Mouse (Mus musculus) C2C12 (cell line): ENCODE results near the gene Tanc1.
A peak's percentile ranks its signal among the peaks of the same experiment; 100 is the strongest.

Experiments
- CEBPB ChIP-seq: IDR thresholded peaks from one replicate; pipeline ENCODE4 v1.6.1; 2011; ENCODE audit warnings: low read depth, mild to moderate bottlenecking, control low read depth, moderate library complexity
- CTCF ChIP-seq: IDR thresholded peaks from one replicate; pipeline ENCODE4 v1.5.1; 2011; ENCODE audit not compliant: control insufficient read depth, insufficient read depth, insufficient read length
- FOSL1 ChIP-seq: IDR thresholded peaks from one replicate; pipeline ENCODE4 v1.8.0; 2011; ENCODE audit warnings: mild to moderate bottlenecking, low read length; ENCODE audit not compliant: poor library complexity, insufficient read depth, severe bottlenecking
- MAX ChIP-seq: IDR thresholded peaks from one replicate; pipeline ENCODE4 v1.6.1; 2011; ENCODE audit warnings: mild to moderate bottlenecking, control low read depth
- MYOD1 ChIP-seq: IDR thresholded peaks from one replicate; pipeline ENCODE4 v1.6.1; 2011; ENCODE audit warnings: low read depth; ENCODE audit not compliant: control insufficient read depth, insufficient read length
- MYOG ChIP-seq: IDR thresholded peaks from one replicate; pipeline ENCODE4 v1.6.1; 2011; ENCODE audit not compliant: control insufficient read depth, insufficient read length; ENCODE audit errors: extremely low read depth
- USF1 ChIP-seq: IDR thresholded peaks from one replicate; pipeline ENCODE4 v1.6.1; 2011; ENCODE audit warnings: low read depth, mild to moderate bottlenecking, control low read depth, moderate library complexity

- no peak for TF ChIP-seq CEBPB
- TF ChIP-seq CTCF = no peak
- no peak for TF ChIP-seq USF1
- peak; percentile 47 for TF ChIP-seq MYOD1
- no peak for TF ChIP-seq FOSL1
- TF ChIP-seq MAX = no peak
- TF ChIP-seq MYOG = no peak
These were observed 1.7 kb downstream of the Tanc1 start for GRCm38 (mm10) chr2:59613474-59614019.
